Mouse (Mus musculus) heart, embryonic 11.5 days (tissue): Measurements from ENCODE around the gene Hoxd13. TPM values are rescaled to one million over a fixed set of nuclear protein-coding genes. Genes with fewer than 3 reads are reported as not detected.

Source experiments
- ATAC-seq: fragments of 200-750 bp; cut with Nextera tagmentation; replicated peaks from 2 replicates; pipeline ENCODE4 v1.8.0; 2017; ENCODE audit warnings: moderate library complexity; ENCODE audit not compliant: insufficient number of reproducible peaks, low FRiP score, low TSS enrichment
- H3K27ac ChIP-seq: fragments of 300-500 bp; sonication (generic); 2 replicates; pipeline ENCODE4 v1.5.1; 2014; ENCODE audit warnings: mild to moderate bottlenecking, low read depth, low read length
- H3K27me3 ChIP-seq: fragments of 300-500 bp; sonication (generic); 2 replicates; pipeline ENCODE4 v1.6.1; 2014; ENCODE audit warnings: mild to moderate bottlenecking, low read length, mixed read lengths; ENCODE audit not compliant: control insufficient read depth, insufficient read depth
- H3K36me3 ChIP-seq: fragments of 300-500 bp; sonication (generic); 2 replicates; pipeline ENCODE4 v1.6.1; 2014; ENCODE audit warnings: mild to moderate bottlenecking, low read length, moderate library complexity, mixed read lengths; ENCODE audit not compliant: control insufficient read depth, insufficient read depth
- H3K4me1 ChIP-seq: fragments of 300-500 bp; sonication (generic); 2 replicates; pipeline ENCODE4 v1.6.1; 2014; ENCODE audit warnings: low read length; ENCODE audit not compliant: control insufficient read depth, insufficient read depth
- H3K4me2 ChIP-seq: fragments of 300-500 bp; sonication (generic); 2 replicates; pipeline ENCODE4 v1.6.1; 2014; ENCODE audit warnings: mild to moderate bottlenecking, moderate library complexity
- H3K4me3 ChIP-seq: fragments of 300-500 bp; sonication (generic); 2 replicates; pipeline ENCODE4 v1.5.1; 2014; ENCODE audit warnings: low read depth, low read length
- H3K9ac ChIP-seq: fragments of 300-500 bp; sonication (generic); 2 replicates; pipeline ENCODE4 v1.6.1; 2014; ENCODE audit warnings: mild to moderate bottlenecking, low read depth, low read length, moderate library complexity
- H3K9me3 ChIP-seq: fragments of 300-500 bp; sonication (generic); replicated peaks from 2 replicates; pipeline ENCODE4 v1.6.1; 2016; ENCODE audit warnings: low read length; ENCODE audit not compliant: control insufficient read depth
- WGBS: fragments of 180-500 bp; shearing (Covaris S2); extraction: QIAGEN DNeasy Blood & Tissue Kit; methylation state at CpG from one replicate; pipeline ENCODE4 v1.1.7; 2014; ENCODE audit not compliant: insufficient replicate concordance; 5-methylcytosine and 5-hydroxymethylcytosine counted together
- polyA plus RNA-seq: library from polyadenylated mRNA; unstranded; fragments of >200 nt; fragmentation: Nextera tagmentation; extraction: Ambion mirVana; gene quantifications from 2 replicates; pipeline ENCODE4 v1.2.1, GENCODE M21; 2014

The Hoxd13 gene
- polyA plus RNA-seq, 1 experiment from 2014 or later: not detected

DNA sequence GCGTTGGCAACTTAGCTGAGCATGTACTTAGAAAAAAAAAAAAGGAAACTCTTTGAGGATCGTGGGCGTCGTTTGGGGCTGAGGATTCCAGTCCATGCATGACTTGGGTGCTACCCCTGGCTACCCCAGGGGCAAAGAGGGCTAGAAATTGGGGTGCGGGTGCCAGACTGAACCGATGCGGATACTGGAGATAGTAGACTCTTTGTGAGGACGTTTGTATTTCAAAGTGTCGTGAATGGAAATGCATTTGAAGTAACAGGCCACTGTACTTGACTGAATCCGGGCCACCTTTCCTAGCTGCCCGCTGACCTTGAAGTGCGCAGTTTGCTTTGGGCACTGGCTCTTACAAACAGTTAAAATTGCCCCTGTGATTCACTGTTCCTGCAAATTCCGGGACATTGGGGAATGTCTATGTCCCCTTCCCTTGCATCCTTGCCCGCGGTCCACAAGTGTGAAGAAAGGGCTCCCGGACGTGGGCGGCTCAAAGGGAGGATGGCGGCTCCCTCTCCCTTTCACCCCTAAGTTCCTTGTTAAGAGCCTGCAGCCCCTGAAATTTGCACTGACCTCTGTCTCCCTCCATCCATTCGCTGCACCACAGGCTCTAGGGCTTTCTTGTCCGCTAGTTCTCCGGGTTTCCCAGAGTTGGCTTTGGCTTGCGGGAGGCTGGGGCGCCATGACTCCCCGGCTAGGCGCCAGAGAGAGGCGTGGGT, 19.0 kb downstream of the Hoxd13 start:
- no peak overlapping the region for H3K4me3 ChIP-seq
- H3K27ac ChIP-seq: no peak overlapping the region
- no peaks in the 10 kb centered on the region for H3K9me3 ChIP-seq
- H3K27me3 ChIP-seq: peaks cover 92% of the 10 kb centered on the region
- peaks cover 6% of the 10 kb centered on the region for H3K4me1 ChIP-seq
- WGBS: under 1% methylated on average over 27 of the region's 27 CpGs
- no peak overlapping the region for H3K9ac ChIP-seq
- H3K4me2 ChIP-seq: no peak overlapping the region
- no peak for ATAC-seq
- H3K36me3 ChIP-seq: no peaks in the 10 kb centered on the region

DNA sequence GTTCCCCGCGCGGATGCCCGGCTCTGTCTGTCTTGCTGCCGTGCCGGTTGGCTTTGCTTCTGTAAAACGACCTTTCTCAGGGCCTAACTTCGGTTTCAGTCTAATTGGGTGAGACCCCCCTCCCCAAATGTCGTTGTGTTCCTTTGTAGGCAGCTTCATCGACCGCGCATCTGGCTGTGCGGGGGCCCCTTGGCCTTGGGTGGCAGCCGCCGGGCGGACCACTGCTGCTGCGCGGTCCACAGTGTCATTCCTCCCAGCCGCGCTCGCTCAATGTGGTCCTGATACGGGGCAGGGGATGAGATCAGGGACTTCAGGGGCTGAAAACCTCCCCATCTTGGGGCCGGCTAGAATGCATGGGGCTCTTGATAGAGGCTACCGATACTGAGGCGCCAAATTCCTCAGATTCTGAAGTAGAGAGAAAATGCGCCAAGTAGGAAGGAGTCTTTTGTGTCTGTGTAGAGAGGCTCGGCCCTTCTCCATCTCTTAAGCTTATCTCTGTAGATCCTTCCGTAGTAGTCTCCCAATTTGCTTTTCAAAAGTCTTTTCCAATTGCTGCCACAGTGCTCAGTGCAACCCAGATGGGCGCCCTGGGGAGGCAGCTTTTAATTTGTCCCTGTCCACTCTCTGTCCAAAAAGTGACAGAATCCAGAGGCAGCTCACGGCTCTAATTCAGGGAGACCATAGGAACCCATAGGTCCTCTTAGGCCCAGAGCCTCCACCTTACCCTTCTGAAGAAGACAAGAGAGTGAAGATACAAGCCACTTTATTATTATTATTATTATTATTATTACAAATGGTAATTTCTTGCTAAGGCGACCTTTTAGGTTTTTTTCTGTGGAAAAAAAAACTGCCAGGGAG, 19.8 kb downstream of the Hoxd13 start:
- Histone ChIP-seq H3K9ac (no peak overlapping the region), H3K36me3 (no peaks in the 10 kb centered on the region), H3K4me3 (no peak overlapping the region), H3K27ac (no peak overlapping the region), H3K4me2 (no peak overlapping the region), H3K4me1 (peaks cover 6% of the 10 kb centered on the region), H3K9me3 (no peaks in the 10 kb centered on the region), H3K27me3 (peaks cover 90% of the 10 kb centered on the region)
- 1% methylated on average over 31 of the region's 31 CpGs for WGBS
- no peak for ATAC-seq

DNA sequence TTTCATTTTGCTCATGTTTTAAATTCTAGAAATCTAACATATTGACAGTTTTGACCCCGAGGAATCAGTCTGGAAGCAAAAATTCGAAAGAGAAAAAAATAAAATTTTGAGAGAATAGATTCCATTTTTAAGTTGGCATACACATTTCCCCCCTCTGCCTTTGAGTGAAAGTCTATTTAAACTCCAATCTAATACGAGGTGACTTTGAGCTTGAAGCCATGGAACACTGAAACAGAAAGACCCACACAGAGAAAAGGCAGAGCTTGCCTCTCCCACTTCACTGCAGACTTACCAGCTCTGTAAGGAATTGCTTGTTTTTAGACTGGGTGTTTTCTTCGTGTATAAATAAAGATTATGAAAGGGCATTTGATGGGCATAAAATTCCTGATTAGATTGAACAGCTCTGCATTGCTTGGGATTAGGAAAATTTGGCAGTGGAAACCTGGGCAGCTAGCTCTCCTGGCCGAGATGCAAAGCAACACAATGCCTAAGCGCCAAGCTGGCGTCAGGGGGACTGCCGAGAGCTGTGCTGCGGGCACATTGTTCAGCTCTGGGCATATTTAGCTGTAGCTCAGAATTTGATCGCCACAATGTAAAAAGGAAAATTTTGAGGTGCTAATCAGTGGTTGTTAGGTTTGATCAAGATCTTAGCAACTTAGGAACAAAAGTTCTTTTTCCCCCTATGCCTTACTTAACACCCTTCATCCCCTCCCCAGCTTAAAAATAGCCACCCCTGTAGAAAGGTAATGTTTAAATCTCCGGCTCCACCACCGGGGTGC, 20.9 kb downstream of the Hoxd13 start:
- Histone ChIP-seq H3K36me3 (no peaks in the 10 kb centered on the region), H3K27me3 (peaks cover 90% of the 10 kb centered on the region), H3K4me2 (no peak overlapping the region), H3K27ac (no peak overlapping the region), H3K4me3 (no peak overlapping the region), H3K9ac (no peak overlapping the region), H3K9me3 (no peaks in the 10 kb centered on the region), H3K4me1 (peaks cover 6% of the 10 kb centered on the region)
- WGBS: 3% methylated on average over 12 of the region's 12 CpGs
- ATAC-seq: no peak

- Histone ChIP-seq H3K27ac (no peak overlapping the region), H3K9me3 (no peaks in the 10 kb centered on the region), H3K4me1 (peaks cover 6% of the 10 kb centered on the region), H3K4me2 (no peak overlapping the region), H3K36me3 (no peaks in the 10 kb centered on the region), H3K9ac (no peak overlapping the region), H3K27me3 (peaks cover 90% of the 10 kb centered on the region), H3K4me3 (no peak overlapping the region)
- no peak for ATAC-seq
- under 1% methylated on average over 24 of the region's 24 CpGs for WGBS
These were observed 21.6 kb downstream of the Hoxd13 start for GRCm38 (mm10) chr2:74689574-74690337.

DNA sequence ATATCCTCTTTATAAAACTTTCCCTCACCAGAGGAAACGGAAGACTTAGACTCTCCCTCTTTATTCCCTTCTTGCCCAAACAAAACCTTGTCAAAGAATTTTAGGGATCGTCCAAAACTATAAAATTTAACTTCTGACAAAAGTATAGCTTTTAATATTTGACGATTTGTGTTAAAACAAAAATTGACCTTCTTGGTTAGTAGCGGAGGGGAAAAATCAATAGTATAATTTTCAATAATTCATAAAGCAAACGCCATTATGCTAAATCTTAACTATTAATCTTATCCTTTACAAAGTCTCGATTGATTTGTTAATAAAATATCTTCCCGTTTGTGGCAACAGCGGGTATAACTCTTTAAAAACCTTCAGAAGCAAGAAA, 22.2 kb downstream of the Hoxd13 start:
- no peak for ATAC-seq
- Histone ChIP-seq H3K4me1 (peaks cover 6% of the 10 kb centered on the region), H3K27ac (no peak overlapping the region), H3K27me3 (peaks cover 90% of the 10 kb centered on the region), H3K9me3 (no peaks in the 10 kb centered on the region), H3K9ac (no peak overlapping the region), H3K36me3 (no peaks in the 10 kb centered on the region), H3K4me3 (no peak overlapping the region), H3K4me2 (no peak overlapping the region)
- WGBS: 7% methylated on average over 8 of the region's 8 CpGs

GRCm38 (mm10) chr2:74691022-74691951, 23.2 kb downstream of the Hoxd13 start, which contains the start of gene Hoxd10:
Hoxd10 (plus strand) TSS chr2:74691924.
- no peaks in the 10 kb centered on the region for H3K36me3 ChIP-seq
- WGBS: 1% methylated on average over 56 of the region's 56 CpGs
- ATAC-seq: peak; percentile 59; the same call in 1 of the 2 replicates
- H3K9ac ChIP-seq: no peak within 1 kb of the TSS
- H3K4me1 ChIP-seq: peaks cover 6% of the 10 kb centered on the region
- H3K27ac ChIP-seq: no peak within 1 kb of the TSS
- peak within 1 kb of the TSS; percentile 39 for H3K4me2 ChIP-seq
- no peaks in the 10 kb centered on the region for H3K9me3 ChIP-seq
- peak within 1 kb of the TSS; percentile 4; the same call in 1 of the 2 replicates for H3K4me3 ChIP-seq
- peaks cover 95% of the 10 kb centered on the region for H3K27me3 ChIP-seq

DNA sequence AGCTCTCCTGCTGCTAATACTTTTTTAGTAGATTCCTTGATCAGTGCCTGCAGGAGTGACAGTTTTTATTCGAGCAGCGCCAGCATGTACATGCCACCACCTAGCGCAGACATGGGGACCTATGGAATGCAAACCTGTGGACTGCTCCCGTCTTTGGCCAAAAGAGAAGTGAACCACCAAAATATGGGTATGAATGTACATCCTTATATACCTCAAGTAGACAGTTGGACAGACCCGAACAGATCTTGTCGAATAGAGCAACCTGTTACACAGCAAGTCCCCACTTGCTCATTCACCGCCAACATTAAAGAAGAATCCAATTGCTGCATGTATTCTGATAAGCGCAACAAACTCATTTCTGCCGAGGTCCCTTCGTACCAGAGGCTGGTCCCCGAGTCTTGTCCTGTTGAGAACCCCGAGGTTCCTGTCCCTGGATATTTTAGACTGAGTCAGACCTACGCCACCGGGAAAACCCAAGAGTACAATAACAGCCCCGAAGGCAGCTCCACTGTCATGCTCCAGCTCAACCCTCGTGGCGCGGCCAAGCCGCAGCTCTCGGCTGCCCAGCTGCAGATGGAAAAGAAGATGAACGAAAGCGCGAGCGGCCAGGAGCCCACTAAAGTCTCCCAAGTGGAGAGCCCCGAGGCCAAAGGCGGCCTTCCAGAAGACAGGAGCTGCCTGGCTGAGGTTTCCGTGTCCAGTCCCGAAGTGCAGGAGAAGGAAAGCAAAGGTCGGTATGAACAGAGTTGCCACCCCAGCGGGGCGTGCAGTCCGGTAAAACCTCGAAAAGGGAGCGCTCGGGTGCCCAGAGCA, 24.1 kb downstream of the Hoxd13 start:
- Histone ChIP-seq H3K4me1 (peaks cover 6% of the 10 kb centered on the region), H3K9ac (no peak overlapping the region), H3K36me3 (no peaks in the 10 kb centered on the region), H3K27me3 (peaks cover 95% of the 10 kb centered on the region), H3K4me3 (no peak overlapping the region), H3K27ac (no peak overlapping the region), H3K9me3 (no peaks in the 10 kb centered on the region), H3K4me2 (no peak overlapping the region)
- no peak for ATAC-seq
- 4% methylated on average over 35 of the region's 35 CpGs for WGBS
